Mouse (Mus musculus) gonadal fat pad, adult 2 months (tissue): ENCODE data around the gene Mical3. TPM values are rescaled to one million over a fixed set of nuclear protein-coding genes. Genes with fewer than 3 reads are reported as not detected.

Source experiments
- DNase-seq: peaks from one replicate; pipeline ENCODE4 v3.0.0-alpha.2; 2012; ENCODE audit warnings: low read depth
- polyA plus RNA-seq: library from polyadenylated mRNA; depleted of rRNA; stranded (reverse); fragments of >200 nt; gene quantifications from 2 replicates; pipeline ENCODE4 v1.2.3, GENCODE M21; 2012

The Mical3 gene
- polyA plus RNA-seq, 1 experiment, result 42.2 TPM

DNA sequence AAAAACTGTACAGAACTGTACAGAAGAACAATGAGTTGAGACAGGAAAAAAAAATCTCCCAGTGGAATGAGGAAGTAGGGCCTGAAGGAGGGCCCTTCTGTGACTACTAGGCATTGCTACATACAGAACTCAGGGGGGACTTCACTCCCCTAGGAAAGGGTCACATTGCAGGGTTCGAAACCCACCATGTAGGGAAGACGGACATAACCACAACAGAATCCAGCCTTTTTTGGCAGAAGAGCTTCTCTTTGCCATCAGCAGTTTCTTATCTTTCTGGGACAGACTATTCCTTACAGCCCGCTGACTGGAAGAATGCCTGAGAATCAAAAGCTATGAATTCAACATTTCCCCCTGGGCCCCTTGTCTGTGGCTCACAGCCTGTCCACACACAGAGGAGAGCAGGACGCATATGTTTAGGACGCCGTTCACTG, 46.7 kb downstream of the Mical3 start:
- DNase-seq, result no peak

DNA sequence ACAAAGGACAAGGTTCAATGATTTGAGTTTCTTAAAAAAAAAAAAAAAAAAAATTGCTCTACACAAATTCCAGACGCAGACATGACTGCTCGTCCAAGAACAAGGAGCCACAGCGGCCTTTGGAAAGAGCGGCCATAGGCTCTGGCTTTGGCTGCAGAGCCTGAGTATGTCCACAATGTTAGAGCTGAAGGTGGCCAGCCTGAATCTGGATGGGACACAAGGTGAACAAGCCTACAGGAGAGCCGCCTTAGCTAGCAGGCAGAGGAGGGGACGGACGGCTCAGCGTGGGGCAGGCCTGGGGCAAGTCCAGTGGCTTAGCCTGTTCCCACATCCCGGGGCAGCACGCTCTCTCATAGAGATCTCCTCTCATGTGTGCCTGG, 48.7 kb downstream of the Mical3 start:
- no peak for DNase-seq

DNA sequence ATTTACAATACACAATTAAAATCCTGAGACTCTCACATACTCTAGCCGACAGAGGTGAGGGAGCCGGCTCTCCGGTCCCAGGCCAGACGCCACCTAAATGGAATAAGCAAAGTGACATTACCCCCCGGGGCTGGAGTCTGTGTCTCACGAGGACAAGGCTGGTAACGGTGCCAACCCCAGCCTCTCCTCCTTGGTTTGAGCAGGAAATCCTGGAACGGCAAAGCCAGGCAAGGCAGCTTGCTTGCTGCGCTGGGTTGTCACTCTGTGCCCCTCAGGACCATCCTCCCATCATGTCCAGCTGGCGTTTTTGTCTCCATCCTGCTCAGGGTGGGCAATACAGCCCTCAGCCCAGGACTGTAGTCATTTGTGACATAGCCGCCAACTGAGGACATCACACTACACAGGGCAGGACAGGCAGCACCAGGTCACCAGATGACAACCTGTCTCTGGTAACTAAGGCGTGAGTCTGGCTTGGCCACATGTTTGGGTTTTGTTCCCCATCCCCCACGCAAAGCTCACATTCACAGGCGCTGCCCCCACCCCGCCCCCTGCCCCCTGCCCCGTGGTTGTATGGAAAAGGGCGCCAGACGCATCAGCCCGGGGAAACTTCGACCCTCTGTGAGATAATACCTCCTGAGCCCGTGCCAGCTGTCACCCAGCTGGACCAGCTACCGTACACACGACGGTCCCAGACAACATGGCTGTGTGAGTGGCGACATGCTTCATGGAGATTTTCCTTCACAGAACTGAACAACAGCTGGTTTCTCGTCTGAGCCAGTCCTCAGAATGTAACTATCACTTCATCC, 49.3 kb downstream of the Mical3 start:
- no peak for DNase-seq

DNA sequence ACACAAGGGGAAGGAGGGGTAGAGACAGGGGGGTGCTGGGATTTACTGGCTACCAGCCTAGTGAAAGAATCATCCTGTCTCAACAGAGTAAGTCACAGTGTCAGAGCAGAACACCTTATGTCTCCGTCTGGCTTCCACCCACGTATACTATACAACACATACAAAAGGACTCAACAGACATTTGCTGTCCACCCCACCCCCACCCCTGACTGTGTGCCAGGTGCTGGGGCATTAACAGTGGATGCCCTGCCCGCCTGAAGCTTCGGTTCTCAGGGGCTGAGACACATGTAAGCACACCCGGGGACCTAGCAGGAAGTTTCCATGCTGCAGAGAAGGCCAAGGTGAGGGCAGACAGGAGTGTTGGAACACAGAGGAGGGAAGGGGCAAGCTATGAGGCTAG, 52.6 kb downstream of the Mical3 start:
- no peak for DNase-seq

DNA sequence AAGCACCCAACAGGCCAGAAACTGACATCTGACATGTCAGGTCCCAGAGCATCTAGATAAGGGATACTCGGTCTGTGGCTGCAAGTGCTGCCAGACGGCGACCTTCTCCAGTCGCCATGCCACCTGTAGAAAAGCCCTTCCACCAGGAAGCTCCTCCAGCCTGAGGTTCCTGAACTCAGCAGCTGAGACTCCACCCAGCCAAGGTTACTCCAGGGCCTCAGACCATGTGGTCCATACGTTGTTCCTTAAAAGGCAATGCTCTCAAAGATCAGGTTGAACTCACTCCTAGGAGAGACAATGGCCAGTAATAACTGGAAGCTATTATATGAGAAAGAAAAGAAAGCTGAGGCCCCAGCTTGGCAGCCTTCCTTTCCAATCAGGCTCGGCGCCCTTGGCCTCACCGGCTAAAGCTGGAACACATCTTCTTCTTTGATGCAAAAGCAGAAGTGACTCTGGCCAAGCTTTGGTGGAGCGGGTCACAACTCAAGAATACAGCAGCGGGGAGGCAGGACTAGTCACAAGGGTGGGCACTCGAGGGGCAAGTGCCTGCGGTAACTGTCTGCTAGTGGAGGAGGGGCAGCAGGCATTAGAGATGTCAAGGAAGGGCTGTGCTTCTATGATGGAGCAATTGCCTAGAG, 53.8 kb downstream of the Mical3 start:
- DNase-seq, result no peak

DNA sequence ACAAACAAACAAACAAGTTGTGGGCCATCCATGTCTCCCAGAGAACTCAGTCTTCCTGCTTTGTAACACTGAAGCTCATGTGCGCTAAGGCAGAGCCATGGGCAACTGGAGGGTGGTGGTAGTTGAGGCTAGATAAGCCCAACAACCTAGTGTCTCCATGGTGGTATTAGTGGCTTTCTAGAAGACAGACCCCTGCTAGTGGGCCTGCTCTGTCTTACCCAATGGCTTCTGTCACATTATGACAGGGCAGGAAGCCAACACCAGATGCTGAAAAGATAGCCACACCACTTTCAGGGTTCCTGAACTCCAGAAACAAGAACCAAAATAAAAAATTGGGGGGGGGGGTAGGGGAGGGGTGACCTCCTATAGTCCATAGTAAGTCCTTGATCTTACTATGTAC, 55.0 kb downstream of the Mical3 start:
- DNase-seq, result no peak

DNA sequence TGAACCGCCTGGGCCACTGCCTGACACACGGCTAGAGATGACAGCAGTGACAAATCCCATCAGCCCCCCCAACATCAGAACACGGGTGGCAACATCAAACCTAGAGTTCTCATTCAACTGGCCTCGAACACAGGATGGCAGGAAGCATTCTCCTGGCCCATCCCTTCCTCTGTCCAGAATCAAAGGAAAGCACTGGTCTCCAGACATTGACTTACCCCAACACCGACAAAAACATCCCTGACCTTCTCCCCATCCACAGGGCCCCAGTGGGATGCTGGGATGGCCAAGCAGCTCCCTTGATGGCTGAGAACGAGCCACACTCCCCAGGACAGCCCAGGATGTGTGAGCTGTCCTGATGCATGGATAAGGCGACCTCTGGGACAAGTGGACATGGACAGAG, 57.5 kb downstream of the Mical3 start:
- no peak for DNase-seq

DNA sequence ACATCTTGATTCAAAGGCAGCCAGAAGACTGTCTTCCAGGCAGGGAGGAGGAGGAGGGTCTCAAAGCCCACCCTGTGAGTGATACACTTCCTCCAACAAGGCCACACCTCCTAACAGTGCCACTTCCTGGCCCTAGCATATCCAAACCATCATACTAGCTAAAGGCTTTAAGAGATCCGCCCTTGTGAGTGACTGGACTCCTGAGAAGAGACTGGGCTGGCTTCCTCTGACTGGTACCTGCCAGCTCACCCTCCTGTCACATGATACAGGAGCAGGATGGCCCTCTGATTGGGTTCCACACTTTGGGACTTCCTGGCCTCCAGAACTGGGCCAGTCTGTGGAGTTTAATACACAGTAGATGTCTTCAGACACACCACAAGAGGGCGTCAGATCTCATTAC, 58.2 kb downstream of the Mical3 start:
- DNase-seq, result no peak

DNA sequence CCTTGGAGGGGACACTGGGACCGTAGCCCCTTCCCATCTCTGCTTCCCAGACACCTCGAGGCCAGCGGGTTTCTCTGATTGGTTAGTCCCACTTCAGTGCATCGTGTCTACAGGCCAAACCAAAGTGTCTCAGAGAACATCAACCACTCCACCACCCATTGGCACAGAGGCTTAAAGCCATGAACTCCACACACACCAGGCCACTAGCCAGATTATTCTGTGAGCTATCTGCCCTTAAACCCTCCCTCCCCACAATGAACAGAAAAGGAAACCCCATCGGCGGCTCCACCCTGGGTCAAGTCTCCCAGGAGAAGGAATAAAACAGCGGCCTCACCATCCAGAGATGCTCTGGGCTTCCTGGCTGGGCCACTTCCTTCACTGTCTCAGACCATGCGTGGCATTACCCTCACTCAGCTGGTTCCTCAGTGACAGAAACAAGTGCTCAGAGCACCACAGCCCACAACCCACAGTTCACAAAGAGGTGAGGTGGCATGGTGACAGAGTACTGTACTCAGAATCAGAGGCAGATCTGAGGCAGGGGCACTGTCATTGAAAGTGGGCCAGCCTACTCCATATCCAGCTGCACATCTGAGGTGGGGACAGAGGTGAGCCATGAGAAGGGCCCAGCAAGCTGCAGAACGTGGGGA, 60.1 kb downstream of the Mical3 start:
- no peak for DNase-seq

DNA sequence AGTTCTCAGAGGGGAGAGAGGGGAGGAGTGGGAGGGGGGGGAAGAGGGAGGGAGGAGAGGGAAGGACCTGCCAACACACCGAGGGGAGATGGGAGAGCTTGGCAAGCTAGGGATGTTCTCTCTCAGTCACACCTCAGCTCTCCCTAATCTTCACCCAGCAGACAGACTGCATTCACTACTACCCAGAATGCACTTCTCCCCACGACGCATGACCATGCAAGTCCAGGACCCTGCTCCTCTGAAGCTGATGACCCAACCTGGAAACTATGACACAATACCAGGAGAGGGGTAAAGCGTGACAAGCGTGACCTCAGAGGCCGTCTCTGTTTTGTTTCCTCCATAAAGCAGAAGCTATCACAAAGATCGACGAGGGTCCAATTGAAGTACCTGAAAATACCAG, 61.6 kb downstream of the Mical3 start:
- no peak for DNase-seq

DNA sequence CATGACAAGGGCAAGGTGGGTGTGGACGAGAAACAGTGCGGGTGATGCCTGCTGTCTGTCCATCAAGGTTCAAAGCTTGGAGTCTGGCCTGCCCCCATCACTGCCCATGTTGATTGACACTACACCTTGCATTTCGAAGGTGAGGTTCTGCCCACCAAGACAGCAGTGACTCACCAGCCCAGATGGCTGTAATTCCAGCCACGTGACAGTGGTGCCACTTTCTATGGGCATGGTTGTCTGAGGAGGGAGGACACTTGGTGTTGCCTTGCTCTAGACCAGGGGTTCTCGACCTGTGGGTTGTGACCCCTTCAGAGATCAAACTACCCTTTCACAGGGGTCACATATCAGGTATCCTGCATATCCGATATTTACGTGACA, 62.7 kb downstream of the Mical3 start:
- DNase-seq, result no peak

DNA sequence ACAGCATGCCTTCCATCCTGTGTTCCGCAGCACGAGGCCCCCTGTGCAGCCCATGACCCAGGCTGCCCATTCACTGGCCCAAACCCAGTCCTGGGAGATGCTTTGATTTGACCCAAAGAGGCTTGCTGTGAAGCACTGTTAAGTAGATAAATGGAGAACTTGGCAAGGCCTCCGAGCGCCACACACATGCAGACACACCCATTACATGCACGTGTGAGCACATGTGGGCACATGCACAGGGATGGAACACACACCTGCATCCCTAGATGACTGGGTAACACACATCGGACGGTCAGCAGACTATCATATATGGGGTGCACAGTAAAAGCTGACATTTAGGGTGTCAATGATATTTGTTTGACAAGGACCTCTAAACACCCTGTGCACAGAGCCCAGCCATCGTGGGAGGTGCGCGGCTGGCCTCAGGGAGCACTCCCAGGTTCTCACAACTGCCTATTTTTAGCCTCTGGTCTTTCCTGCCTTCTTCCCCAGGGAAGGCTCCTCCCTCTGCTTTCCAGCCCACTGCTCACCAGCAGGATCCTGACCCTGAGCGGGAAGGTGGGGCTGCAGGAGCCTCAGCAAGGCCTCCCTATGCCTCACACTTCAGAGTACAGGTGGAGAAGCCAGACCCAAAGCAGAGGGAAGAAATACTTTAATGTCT, 63.2 kb downstream of the Mical3 start:
- no peak for DNase-seq

DNA sequence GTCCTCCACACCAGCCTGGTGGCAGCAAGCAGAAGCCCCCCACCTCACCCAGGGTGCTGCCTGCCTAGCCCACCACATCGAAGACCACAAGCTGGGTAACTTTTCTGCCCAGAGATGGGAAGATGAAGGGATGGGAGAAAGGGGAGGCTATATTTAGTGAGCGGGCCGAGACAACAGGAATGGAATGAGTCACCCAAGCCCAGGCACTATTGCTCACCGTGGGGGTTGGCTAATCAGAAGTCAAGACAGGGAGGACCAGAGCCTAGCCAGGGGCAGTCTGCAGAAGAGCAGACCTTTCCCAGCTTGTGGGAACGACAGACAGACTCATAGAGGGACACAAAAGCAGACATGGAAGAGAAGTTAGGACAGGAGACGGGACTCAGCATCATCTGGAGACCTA, 64.0 kb downstream of the Mical3 start:
- DNase-seq, result no peak

DNA sequence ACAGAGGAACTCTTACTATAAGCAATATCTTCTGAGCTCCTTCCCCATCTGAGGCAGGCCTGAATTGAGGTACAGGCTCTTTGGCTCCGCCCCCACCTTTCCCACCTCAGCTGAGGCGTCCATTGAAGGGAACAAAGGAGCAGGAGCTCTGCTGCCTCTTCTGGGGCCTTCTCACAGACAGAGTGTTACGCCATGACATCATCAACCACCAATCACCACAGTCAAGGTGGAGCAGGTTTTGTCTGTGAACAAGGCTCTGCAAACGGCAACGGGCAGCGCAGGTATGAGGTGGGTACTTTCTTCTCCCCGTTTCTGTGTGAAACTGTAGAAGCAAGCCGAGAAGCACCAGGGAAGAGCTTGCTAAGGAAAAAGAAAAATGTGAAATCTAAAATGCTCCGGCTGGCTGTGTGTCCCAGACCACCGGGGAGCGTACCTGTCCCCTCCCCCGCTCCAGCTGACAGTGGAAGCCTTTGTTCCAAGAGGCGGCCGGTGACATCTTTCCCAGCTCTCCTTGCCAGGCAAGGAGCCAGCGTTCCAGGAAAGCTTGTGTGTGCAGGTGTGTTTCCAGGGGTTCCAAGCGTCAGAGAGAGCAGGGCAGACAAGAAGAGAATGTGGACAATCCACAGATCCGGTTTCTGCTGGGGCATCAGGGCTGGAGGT, 66.3 kb downstream of the Mical3 start:
- DNase-seq, result no peak

DNA sequence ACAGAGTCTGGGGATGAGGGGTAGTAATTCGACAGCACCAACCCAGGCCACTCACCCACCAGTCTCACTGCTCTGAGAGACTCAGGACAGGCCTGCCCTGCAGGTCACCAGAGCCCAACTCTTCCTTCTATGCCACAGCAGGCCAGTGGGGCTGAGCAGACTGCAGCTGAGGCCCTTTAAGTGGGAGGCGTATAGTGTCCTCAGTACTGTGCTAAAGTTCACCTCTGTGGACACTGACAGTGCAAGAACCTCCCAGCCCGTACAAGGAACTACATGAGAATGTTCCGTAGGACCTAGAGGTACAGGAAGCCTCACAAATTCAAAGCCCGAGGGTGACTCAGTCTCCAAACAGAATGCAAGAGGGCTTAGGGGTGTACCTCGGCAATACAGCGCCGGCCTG, 67.0 kb downstream of the Mical3 start:
- no peak for DNase-seq

DNA sequence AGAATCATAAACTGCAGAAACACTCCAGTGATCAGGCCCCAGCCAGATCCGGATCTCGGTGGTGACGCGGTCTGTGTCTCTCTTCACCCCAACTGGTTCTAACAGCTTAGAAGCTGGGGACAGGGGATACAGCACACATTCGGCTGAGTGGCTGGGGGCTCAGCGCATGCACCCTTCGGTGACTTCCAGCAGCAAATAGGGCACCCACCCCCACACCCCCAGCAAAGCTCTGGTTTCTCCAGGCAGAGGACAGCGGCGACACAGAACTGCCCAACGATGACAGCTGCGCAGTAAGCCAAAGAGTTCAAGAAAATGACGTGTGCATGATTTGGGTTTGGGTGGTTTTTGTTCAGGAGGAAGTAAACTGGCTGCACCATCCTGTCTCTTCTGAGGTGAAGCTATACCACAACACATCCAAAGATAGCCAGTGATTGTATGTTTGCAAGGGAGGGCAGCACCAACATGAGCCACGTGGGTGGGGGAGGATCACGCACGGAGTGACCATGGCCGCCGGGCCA, 67.8 kb downstream of the Mical3 start:
- DNase-seq, result no peak

DNA sequence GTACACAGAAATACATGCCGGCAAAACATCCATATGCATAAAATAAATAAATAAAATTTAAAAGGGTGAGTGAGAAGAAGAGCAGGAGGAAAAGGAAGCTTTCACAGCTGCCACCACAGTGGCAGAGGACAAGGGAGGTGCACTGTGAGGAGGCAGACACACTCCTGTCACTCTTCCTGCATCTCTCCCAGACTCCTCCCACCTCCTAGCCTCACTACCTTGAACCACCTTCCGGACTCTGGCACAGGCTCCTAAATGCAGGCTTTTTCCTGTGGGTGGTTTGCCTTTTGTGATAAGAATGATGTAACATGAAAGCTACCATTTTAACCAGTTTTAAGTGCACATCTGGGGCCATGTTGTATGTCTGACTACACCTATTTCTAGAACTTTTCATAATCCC, 72.8 kb downstream of the Mical3 start:
- DNase-seq, result no peak

DNA sequence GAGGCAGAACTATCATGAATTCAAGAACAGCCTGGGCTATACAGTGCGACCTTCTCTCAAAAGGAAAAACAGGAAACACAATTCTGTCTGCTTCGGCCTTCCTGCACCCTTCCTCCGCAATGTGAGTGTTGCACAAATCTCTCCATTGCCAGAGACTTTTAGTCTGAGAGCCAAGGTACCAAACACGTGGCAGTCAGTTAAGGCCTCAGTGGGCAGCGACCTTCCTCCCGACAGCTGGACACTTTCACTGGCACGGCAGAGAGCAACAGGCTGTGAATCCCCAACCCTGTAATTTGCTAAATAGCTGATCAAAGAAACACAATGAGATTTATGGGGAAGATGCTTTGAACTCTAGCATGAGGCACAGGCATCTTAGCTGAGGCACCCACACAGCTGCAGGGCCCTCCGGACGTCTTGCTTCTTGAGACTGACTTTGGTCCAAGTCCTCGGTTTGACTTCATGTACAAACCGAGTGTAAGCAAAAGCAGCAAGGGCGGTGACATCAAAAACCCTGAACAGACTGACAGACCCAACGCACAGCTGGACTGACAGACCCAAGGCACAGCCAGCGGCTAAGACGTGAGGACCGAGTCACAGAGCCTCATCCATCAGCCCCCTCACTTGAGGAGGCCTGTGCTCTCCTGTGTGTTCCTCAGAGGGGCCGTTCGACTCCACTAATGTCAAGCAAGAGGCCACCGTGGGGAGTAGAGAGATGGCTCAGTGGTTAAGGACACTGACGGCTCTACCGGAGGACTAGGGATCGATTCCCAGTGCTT, 73.4 kb downstream of the Mical3 start:
- no peak for DNase-seq

DNA sequence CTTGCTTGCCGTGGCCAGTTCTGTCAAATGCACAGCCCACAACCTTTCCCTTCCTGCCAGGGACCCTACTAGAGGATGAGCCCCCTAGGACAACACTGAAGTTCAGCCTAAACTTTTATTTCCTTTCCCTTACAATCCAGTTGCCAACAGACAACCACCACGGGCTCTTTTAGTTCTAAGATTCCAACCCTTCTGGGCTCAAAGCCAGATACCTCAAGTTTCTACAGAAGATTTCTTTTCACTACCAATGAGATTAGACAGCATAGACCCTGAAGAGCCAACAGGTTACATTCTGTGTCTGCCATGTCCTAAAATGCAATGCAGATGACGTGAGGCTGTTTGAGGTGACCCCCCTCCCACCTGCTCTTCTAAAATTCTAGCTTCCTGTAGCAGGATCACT, 75.3 kb downstream of the Mical3 start:
- no peak for DNase-seq

DNA sequence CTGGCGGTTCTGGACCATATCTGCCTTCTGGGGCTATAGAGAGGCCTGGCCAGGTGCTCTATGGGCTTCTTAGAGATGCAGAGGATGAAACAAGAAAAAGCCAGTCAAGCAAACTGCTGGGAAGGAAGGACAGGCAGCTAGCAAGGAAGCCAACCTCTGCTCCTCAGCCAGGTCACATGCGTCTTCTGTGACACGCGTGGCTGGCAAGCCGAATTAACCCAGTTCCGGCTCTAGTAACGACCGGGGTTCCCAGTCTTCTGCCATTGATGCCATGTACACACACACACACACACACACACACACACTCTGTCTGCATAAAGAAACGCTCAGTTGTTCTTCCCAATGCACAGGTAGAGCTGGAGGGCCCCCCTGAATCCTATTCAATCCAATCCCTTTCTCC, 75.9 kb downstream of the Mical3 start:
- DNase-seq, result no peak

DNA sequence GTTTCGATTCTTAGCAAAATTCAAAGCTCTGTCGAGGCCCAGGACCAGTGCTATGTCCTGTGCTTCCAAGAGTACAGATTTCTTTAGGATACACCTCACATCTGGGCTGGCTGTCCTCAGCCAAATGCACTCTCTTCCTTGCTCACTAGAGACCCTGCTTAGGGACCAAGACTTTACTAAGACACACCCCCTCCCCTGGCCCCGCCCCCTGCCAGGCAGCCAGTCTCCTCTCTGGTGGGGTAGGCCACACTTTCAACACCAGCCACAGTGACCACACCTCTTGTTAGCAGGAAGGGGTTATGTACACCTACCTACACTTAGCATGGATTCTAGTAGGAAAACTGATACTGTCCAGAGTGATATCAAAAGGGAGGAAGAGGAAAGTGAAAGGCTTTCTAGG, 76.5 kb downstream of the Mical3 start:
- DNase-seq, result no peak
